Mouse (Mus musculus) gastrocnemius, postnatal 10 days (tissue): Measurements from ENCODE around the gene Gm732. TPM values are rescaled to one million over a fixed set of nuclear protein-coding genes. Genes with fewer than 3 reads are reported as not detected.

Experiments used
- DNase-seq: peaks from one replicate; pipeline ENCODE4 v3.0.0; 2021; ENCODE audit warnings: mixed read lengths
- long read RNA-seq, 2 experiments: library from polyadenylated mRNA; stranded (forward); transcript quantifications; one replicate each; pipeline ENCODE4 v2.0.0; 2021
- total RNA-seq, 2 experiments: library from RNA; stranded (reverse); gene quantifications; 2 replicates each; pipeline ENCODE4 v1.2.3; 2021

The Gm732 gene
- total RNA-seq: not detected
- long read RNA-seq, experiment 1: 0 reads
- long read RNA-seq, experiment 2: 0 reads

GRCm38 (mm10) chrX:107948365-107948764 lies at the start of gene Gm732:
TSS of gene Gm732 (minus strand) at chrX:107948465.
- DNase-seq: no peak

Other genes starting within 250 kb of the Gm732 start
- gene Tent5d, start 155.9 kb downstream of the Gm732 start, total RNA-seq: not detected
- 1 to 10 TPM; 4.7 to 4.9 TPM for gene 2610002M06Rik, start 132.1 kb downstream of the Gm732 start, total RNA-seq